Mouse (Mus musculus): ENCODE measurements around the gene Kirrel. TPM values are rescaled to one million over a fixed set of nuclear protein-coding genes. Genes with fewer than 3 reads are reported as not detected.
A peak's percentile ranks its signal among the peaks of the same experiment; 100 is the strongest.

The Kirrel gene
- total RNA-seq, 2 experiments from 2014 or later = 3.4 TPM

GRCm38 (mm10) chr3:87168756-87169155 lies 5.8 kb downstream of the Kirrel start:
- DNase-seq (ENCODE audit: extremely low spot score in 1 of 2, low spot score in 1 of 2) = no peak

- no peak for DNase-seq (ENCODE audit: extremely low spot score in 1 of 2, low spot score in 1 of 2)
These were observed 6.9 kb downstream of the Kirrel start for GRCm38 (mm10) chr3:87167621-87168020.

GRCm38 (mm10) chr3:87165291-87165881 lies 9.2 kb downstream of the Kirrel start:
- DNase-seq (ENCODE audit: extremely low spot score in 1 of 2, low spot score in 1 of 2) = no peak

DNA sequence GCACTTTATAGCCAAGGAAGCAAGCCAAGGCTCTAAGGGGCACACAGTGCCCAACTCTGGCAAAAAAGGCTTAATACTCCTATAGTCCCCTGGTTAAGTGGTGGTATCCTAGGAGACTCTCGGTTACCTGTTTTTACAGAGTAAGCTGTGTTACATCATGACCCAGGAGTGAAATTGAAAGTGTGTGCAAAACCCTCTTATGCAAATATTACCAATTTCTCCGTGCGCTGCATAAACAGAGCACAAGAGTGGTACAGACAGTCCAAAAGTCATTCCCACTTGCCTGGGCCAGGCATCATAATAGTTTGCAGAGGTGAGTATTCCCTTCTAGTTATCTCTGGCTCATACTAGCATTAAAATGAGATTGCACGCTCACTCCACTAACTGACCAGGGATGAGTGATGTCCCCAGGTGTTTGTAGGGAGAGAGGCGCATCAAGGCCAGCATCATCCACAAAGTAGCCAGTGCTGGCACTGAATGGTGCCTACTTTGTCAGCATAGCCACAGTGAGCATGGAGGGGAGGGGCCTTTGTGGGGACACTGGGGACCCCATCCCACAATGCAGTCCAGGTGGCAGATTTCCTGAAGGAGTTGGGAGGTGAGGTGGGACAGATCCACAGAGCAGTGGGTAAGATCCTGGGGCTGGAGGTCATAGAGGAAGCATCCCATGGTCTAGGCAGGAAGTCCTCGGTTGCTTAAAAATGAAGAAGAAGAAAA lies 10.3 kb downstream of the Kirrel start:
- DNase-seq (ENCODE audit: extremely low spot score in 1 of 2, low spot score in 1 of 2) = peak in 1 of 2 experiments; percentile 2

GRCm38 (mm10) chr3:87163116-87163515 lies 11.4 kb downstream of the Kirrel start:
- DNase-seq (ENCODE audit: extremely low spot score in 1 of 2, low spot score in 1 of 2) = no peak

DNA sequence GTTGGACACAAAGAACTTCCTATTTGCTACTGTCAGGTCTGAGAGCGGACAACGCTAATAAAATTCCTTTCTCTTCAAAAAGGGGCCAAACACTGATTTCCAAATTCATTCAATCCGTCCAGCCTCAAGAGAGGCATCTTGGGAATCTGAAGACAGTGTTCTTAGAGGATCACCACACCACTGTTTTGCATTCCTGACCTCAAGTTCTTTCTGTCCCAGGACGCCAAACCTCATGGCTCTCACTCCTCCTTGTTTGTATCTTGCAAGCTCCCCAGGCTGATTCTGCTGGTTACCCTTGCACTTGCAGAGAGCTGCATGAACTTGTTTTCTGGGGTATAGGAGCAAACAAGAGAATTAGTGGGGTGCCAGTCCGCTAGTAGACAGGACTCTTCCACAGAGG lies 12.2 kb downstream of the Kirrel start:
- DNase-seq (ENCODE audit: extremely low spot score in 1 of 2, low spot score in 1 of 2) = no peak

- no peak for DNase-seq (ENCODE audit: extremely low spot score in 1 of 2, low spot score in 1 of 2)
These were observed 12.9 kb downstream of the Kirrel start for GRCm38 (mm10) chr3:87161601-87162000.

- no peak for DNase-seq (ENCODE audit: extremely low spot score in 1 of 2, low spot score in 1 of 2)
These were observed 13.6 kb downstream of the Kirrel start for GRCm38 (mm10) chr3:87160819-87161509.

GRCm38 (mm10) chr3:87159190-87159589 lies 15.4 kb downstream of the Kirrel start:
- DNase-seq (ENCODE audit: extremely low spot score in 1 of 2, low spot score in 1 of 2) = no peak

- no peak for DNase-seq (ENCODE audit: extremely low spot score in 1 of 2, low spot score in 1 of 2)
These were observed 16.7 kb downstream of the Kirrel start for GRCm38 (mm10) chr3:87157767-87158291.

DNA sequence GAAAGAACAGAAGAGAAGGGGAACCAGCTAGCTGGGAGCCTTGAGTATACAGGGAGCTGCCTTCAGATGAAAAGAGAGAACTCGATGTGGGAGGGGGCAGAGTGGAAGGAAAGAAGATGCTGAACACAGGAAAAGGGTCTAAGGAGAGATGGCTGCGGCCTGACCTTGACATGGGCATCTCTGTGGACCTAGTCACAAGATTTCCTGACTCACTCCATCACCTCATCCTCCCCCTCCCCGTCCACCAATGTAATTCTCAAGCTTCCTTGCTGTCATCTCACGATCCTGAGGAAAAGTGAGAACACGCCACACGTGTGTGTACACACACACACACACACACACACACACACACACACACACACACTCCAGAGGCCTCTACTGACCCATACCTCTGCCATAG lies 17.2 kb downstream of the Kirrel start:
- DNase-seq (ENCODE audit: extremely low spot score in 1 of 2, low spot score in 1 of 2) = no peak

DNA sequence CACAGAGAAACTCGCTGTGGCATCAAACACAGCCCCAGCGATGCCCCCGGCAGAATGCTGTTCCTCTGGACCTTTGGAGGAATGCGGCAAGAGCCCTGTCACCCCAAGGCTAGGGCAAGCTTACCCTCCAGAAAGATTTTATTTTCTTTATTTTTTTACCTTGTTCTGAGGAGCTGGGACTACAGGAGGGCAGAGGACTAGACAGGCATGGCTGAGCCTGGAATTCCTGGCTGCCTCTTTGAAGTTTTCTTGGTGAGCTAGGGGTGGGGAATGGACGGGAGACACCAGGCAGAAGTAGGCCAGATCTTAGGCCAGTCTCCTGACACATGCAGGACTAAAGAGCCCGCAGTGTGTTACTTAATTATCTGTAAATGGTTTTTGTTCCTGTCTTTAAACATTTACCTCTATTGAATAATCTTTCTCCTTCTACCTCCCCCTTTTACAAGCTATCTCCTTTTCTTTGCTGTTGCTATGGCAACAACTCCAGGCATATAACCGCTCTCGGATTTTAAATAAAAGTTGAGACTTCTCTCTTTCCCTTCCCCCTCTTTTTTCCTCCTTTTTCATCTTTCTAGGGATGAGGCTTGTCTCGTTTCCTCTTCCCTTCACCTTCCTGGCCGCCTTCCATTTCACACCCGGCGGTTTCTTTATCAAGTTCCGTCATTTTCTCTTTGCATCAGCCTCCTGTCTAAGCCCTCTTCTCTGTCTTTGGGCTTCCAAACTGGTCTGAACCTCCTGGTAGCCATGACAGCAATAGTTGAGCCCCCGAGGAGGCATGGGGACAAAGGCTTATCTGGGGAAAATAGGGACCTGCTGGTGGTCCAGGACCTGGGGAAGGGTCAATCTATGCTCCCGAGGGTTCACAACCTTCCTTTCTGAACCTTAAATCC lies 19.9 kb downstream of the Kirrel start:
- DNase-seq (ENCODE audit: extremely low spot score in 1 of 2, low spot score in 1 of 2) = no peak

DNA sequence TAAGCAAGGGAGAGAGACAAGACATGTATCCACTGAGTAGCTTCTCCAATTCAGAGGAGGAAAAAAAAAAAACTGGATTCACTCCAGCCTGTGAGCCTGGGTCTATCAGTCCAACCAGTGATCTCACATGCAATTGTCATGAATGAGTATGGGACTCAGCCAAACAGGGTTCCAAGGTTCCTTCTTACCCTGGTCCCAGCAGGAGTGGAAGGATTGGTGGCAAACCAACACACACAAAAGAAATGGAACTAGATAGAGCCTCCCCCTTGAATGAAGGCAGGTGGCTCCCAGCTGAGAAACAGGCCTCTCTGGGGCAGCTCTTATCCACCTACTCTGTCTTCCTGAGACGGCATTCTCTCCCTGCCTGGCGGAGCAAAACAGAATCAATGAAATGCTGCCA lies 21.5 kb downstream of the Kirrel start:
- DNase-seq (ENCODE audit: extremely low spot score in 1 of 2, low spot score in 1 of 2) = no peak

GRCm38 (mm10) chr3:87152111-87152738 lies 22.3 kb downstream of the Kirrel start:
- DNase-seq (ENCODE audit: extremely low spot score in 1 of 2, low spot score in 1 of 2) = no peak

- DNase-seq (ENCODE audit: extremely low spot score in 1 of 2, low spot score in 1 of 2) = no peak
These were observed 23.2 kb downstream of the Kirrel start for GRCm38 (mm10) chr3:87151294-87151826.

DNA sequence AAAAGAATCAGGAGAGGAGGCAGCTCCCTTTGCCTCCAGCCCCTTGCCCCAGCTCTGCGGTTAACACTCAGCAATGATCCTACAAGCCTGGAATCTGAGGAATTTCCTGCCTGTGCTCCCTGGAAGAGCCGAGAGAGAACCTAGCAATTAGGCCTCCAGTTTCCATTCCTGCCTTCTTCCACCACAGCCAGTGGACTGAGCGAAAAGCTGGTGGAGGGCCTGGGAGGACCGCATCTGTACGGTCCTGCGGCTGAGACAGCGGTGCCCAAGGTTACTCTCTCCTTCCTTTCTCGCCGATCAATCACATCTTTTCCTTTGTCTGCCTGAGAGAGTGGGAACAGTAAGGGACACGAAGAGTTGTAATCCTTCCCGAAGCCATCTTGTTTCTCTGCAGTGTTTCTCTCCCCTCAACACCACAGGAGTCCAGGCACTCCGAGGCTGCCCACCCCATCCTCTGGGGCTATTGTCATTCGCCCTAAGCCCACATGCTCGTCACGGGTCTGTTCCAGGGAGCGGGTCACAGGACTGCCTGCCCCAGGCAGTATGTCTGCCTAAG lies 23.8 kb downstream of the Kirrel start:
- DNase-seq (ENCODE audit: extremely low spot score in 1 of 2, low spot score in 1 of 2) = no peak

GRCm38 (mm10) chr3:87150056-87150688 lies 24.4 kb downstream of the Kirrel start:
- DNase-seq (ENCODE audit: extremely low spot score in 1 of 2, low spot score in 1 of 2) = no peak

GRCm38 (mm10) chr3:87149425-87149824 lies 25.1 kb downstream of the Kirrel start:
- no peak for DNase-seq (ENCODE audit: extremely low spot score in 1 of 2, low spot score in 1 of 2)

Data from layer of hippocampus, postnatal 25 days (tissue).